Mouse (Mus musculus) cortical plate, adult 2 months (tissue): ENCODE data around the gene Eif2b5.

Source experiments
- CTCF ChIP-seq: fragments of 200-500 bp; IDR thresholded peaks from 2 replicates; pipeline ENCODE4 v1.5.1; 2011; ENCODE audit warnings: mild to moderate bottlenecking, control low read depth, low read length; ENCODE audit not compliant: insufficient read depth; ENCODE audit errors: extremely low read depth
- POLR2A ChIP-seq: fragments of 200-500 bp; IDR thresholded peaks from 2 replicates; pipeline ENCODE4 v1.6.1; 2011; ENCODE audit warnings: mild to moderate bottlenecking, low read length, control low read depth; ENCODE audit not compliant: insufficient read depth; ENCODE audit errors: extremely low read depth

GRCm38 (mm10) chr16:20516032-20516431 is 17.4 kb downstream of the Eif2b5 start:
- TF ChIP-seq CTCF (no peak), POLR2A (no peak)
